Mouse (Mus musculus): ENCODE measurements around the gene Exoc4. TPM values are rescaled to one million over a fixed set of nuclear protein-coding genes. Genes with fewer than 3 reads are reported as not detected.

Gene Exoc4
- polyA plus RNA-seq, 1 experiment from 2014 or later, result 25.3 TPM

DNA sequence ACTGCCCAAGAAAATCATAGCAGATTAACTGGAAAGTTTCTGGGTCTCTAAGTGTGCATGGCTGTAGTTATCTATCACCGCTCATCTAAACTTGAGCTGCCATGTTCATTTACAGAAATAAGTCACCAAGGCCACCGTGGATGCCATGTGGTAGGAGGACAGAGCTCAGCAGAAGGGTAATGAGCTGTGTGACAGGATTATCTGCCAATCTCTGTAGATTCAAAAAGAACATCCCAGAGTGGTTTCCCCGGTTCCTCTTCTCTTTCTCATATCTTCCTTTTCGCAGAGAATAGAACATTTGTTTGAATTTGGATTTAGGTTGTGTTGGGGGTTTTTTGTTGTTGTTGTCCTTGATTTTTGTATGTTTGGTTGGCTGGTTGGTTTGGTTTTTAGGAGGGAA, 676.0 kb downstream of the Exoc4 start:
- no peak for ATAC-seq (ENCODE audit: low read depth)
- no peak overlapping the region for H3K4me3 ChIP-seq (ENCODE audit: low read depth, low read length)
- no peak for DNase-seq (ENCODE audit: low spot score)
- no peaks in the 10 kb centered on the region for H3K4me1 ChIP-seq (ENCODE audit: control insufficient read depth, insufficient read depth, low read length)
- no peak overlapping the region for H3K27ac ChIP-seq (replicated peaks; ENCODE audit: low read depth, low read length)
- no peak overlapping the region for H3K9ac ChIP-seq (ENCODE audit: low read depth, low read length)
- H3K9me3 ChIP-seq (ENCODE audit: control insufficient read depth, low read length), result no peaks in the 10 kb centered on the region
- H3K4me2 ChIP-seq (ENCODE audit: low read depth, low read length), result no peak overlapping the region
- no peaks in the 10 kb centered on the region for H3K27me3 ChIP-seq (replicated peaks; ENCODE audit: control insufficient read depth, insufficient read depth, low read length)
- whole genome bisulfite sequencing, result 83% methylated on average over 4 of the region's 4 CpGs
- 0 out of 2 replicates have a peak, but pooled peaks cover 8% of the 10 kb centered on the region for H3K36me3 ChIP-seq (ENCODE audit: control insufficient read depth, insufficient read depth, low read length)

GRCm38 (mm10) chr6:33929342-33930086, 680.6 kb downstream of the Exoc4 start:
- Histone ChIP-seq H3K4me2 (ENCODE audit: low read depth, low read length) (no peak overlapping the region), H3K27ac (replicated peaks; ENCODE audit: low read depth, low read length) (no peak overlapping the region), H3K9me3 (ENCODE audit: control insufficient read depth, low read length) (no peaks in the 10 kb centered on the region), H3K4me1 (ENCODE audit: control insufficient read depth, insufficient read depth, low read length) (no peaks in the 10 kb centered on the region), H3K36me3 (ENCODE audit: control insufficient read depth, insufficient read depth, low read length) (no peaks in the 10 kb centered on the region), H3K9ac (ENCODE audit: low read depth, low read length) (no peak overlapping the region), H3K27me3 (replicated peaks; ENCODE audit: control insufficient read depth, insufficient read depth, low read length) (no peaks in the 10 kb centered on the region), H3K4me3 (ENCODE audit: low read depth, low read length) (no peak overlapping the region)
- peak; percentile 91 for DNase-seq (ENCODE audit: low spot score)
- ATAC-seq (ENCODE audit: low read depth), result peak; percentile 92
- WGBS, result 21% methylated on average over 13 of the region's 13 CpGs

GRCm38 (mm10) chr6:33930087-33930945, 681.4 kb downstream of the Exoc4 start:
- H3K4me2 ChIP-seq (ENCODE audit: low read depth, low read length), result no peak overlapping the region

GRCm38 (mm10) chr6:33937906-33938305, 689.0 kb downstream of the Exoc4 start:
- H3K4me2 ChIP-seq (ENCODE audit: low read depth, low read length), result no peak overlapping the region
- H3K36me3 ChIP-seq (ENCODE audit: control insufficient read depth, insufficient read depth, low read length), result no peaks in the 10 kb centered on the region
- no peak overlapping the region for H3K27ac ChIP-seq (replicated peaks; ENCODE audit: low read depth, low read length)
- H3K9ac ChIP-seq (ENCODE audit: low read depth, low read length), result no peak overlapping the region
- H3K9me3 ChIP-seq (ENCODE audit: control insufficient read depth, low read length), result no peaks in the 10 kb centered on the region
- ATAC-seq (ENCODE audit: low read depth), result no peak
- H3K4me1 ChIP-seq (ENCODE audit: control insufficient read depth, insufficient read depth, low read length), result peaks cover 4% of the 10 kb centered on the region; the same call in 1 of the 2 replicates
- no peak for DNase-seq (ENCODE audit: low spot score)
- 95% methylated on average over 4 of the region's 4 CpGs for whole genome bisulfite sequencing
- H3K27me3 ChIP-seq (replicated peaks; ENCODE audit: control insufficient read depth, insufficient read depth, low read length), result no peaks in the 10 kb centered on the region
- no peak overlapping the region for H3K4me3 ChIP-seq (ENCODE audit: low read depth, low read length)

More at GRCm38 (mm10) chr6:33930087-33930945, 681.4 kb downstream of the Exoc4 start:
- DNase-seq (ENCODE audit: low spot score), result no peak
- no peak overlapping the region for H3K27ac ChIP-seq (replicated peaks; ENCODE audit: low read depth, low read length)
- no peaks in the 10 kb centered on the region for H3K9me3 ChIP-seq (ENCODE audit: control insufficient read depth, low read length)
- peaks cover 4% of the 10 kb centered on the region; the same call in 1 of the 2 replicates for H3K4me1 ChIP-seq (ENCODE audit: control insufficient read depth, insufficient read depth, low read length)
- no peak overlapping the region for H3K4me3 ChIP-seq (ENCODE audit: low read depth, low read length)
- H3K36me3 ChIP-seq (ENCODE audit: control insufficient read depth, insufficient read depth, low read length), result no peaks in the 10 kb centered on the region
- ATAC-seq (ENCODE audit: low read depth), result no peak
- H3K27me3 ChIP-seq (replicated peaks; ENCODE audit: control insufficient read depth, insufficient read depth, low read length), result no peaks in the 10 kb centered on the region
- no peak overlapping the region for H3K9ac ChIP-seq (ENCODE audit: low read depth, low read length)
- 67% methylated on average over 8 of the region's 8 CpGs for WGBS

DNA sequence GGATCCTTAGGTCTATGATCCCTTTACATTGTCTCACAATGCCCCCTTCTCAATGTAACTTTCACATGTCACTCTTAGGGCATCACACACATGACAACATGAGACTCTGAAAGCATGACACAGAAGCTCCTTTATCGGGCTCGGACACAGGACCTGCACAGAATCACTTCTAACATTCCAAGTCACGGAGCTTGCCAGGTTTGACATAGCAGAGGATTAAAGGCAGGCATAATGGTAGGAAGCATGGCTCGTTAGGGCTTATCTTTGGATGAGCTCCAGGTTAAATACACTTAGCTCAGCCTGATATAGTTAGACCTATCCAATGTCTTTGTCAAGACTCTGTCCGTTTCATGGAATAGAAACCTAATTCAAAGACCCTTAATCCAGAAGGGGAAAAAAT, 690.3 kb downstream of the Exoc4 start:
- peaks cover 4% of the 10 kb centered on the region; the same call in 1 of the 2 replicates for H3K4me1 ChIP-seq (ENCODE audit: control insufficient read depth, insufficient read depth, low read length)
- no peaks in the 10 kb centered on the region for H3K27me3 ChIP-seq (replicated peaks; ENCODE audit: control insufficient read depth, insufficient read depth, low read length)
- DNase-seq (ENCODE audit: low spot score), result peak; percentile 35
- H3K27ac ChIP-seq (replicated peaks; ENCODE audit: low read depth, low read length), result no peak overlapping the region
- H3K4me2 ChIP-seq (ENCODE audit: low read depth, low read length), result no peak overlapping the region
- no peak overlapping the region for H3K4me3 ChIP-seq (ENCODE audit: low read depth, low read length)
- no peaks in the 10 kb centered on the region for H3K9me3 ChIP-seq (ENCODE audit: control insufficient read depth, low read length)
- H3K36me3 ChIP-seq (ENCODE audit: control insufficient read depth, insufficient read depth, low read length), result no peaks in the 10 kb centered on the region
- WGBS, result 58% methylated on average over 5 of the region's 5 CpGs
- ATAC-seq (ENCODE audit: low read depth), result peak; percentile 37; the same call in 1 of the 2 replicates
- no peak overlapping the region for H3K9ac ChIP-seq (ENCODE audit: low read depth, low read length)

GRCm38 (mm10) chr6:33946911-33947489, 698.1 kb downstream of the Exoc4 start:
- Histone ChIP-seq H3K27me3 (replicated peaks; ENCODE audit: control insufficient read depth, insufficient read depth, low read length) (no peaks in the 10 kb centered on the region), H3K9ac (ENCODE audit: low read depth, low read length) (no peak overlapping the region), H3K4me1 (ENCODE audit: control insufficient read depth, insufficient read depth, low read length) (no peaks in the 10 kb centered on the region), H3K36me3 (ENCODE audit: control insufficient read depth, insufficient read depth, low read length) (no peaks in the 10 kb centered on the region), H3K4me2 (ENCODE audit: low read depth, low read length) (no peak overlapping the region), H3K9me3 (ENCODE audit: control insufficient read depth, low read length) (no peaks in the 10 kb centered on the region), H3K4me3 (ENCODE audit: low read depth, low read length) (no peak overlapping the region), H3K27ac (replicated peaks; ENCODE audit: low read depth, low read length) (no peak overlapping the region)
- DNase-seq (ENCODE audit: low spot score) (peak; percentile 57), ATAC-seq (ENCODE audit: low read depth) (0 out of 2 replicates have a peak, but pooled peaks have one; percentile 33)
- 54% methylated on average over 2 of the region's 2 CpGs for WGBS

DNA sequence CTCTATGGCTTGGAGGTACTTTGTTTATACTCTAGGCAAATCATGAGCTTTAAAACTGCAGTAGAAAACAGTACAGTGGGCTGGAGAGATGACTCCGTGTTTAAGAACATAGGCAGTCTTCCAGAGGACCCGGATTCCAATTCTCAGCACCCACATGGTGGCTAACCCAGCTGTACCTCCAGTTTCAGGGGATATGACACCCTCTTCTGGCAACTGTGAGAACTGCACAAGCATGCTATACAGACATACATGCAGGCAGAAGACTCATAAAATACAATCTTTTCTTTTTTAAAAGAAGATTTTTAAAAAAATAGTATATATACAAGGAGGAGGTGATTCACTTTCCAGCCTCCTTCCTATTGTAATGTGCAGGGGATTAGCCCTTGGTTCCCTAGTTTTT, 701.2 kb downstream of the Exoc4 start:
- Histone ChIP-seq H3K36me3 (ENCODE audit: control insufficient read depth, insufficient read depth, low read length) (no peaks in the 10 kb centered on the region), H3K27me3 (replicated peaks; ENCODE audit: control insufficient read depth, insufficient read depth, low read length) (no peaks in the 10 kb centered on the region), H3K4me2 (ENCODE audit: low read depth, low read length) (no peak overlapping the region), H3K4me3 (ENCODE audit: low read depth, low read length) (no peak overlapping the region), H3K9ac (ENCODE audit: low read depth, low read length) (no peak overlapping the region), H3K9me3 (ENCODE audit: control insufficient read depth, low read length) (no peaks in the 10 kb centered on the region), H3K4me1 (ENCODE audit: control insufficient read depth, insufficient read depth, low read length) (no peaks in the 10 kb centered on the region), H3K27ac (replicated peaks; ENCODE audit: low read depth, low read length) (no peak overlapping the region)
- DNase-seq (ENCODE audit: low spot score) (no peak), ATAC-seq (ENCODE audit: low read depth) (no peak)
- 97% methylated on average over 2 of the region's 2 CpGs for WGBS

- no peaks in the 10 kb centered on the region for H3K27me3 ChIP-seq (replicated peaks; ENCODE audit: control insufficient read depth, insufficient read depth, low read length)
- no peaks in the 10 kb centered on the region for H3K9me3 ChIP-seq (ENCODE audit: control insufficient read depth, low read length)
- no peak overlapping the region for H3K27ac ChIP-seq (replicated peaks; ENCODE audit: low read depth, low read length)
- ATAC-seq (ENCODE audit: low read depth) (no peak), DNase-seq (ENCODE audit: low spot score) (no peak)
- WGBS, result 84% methylated on average over 7 of the region's 7 CpGs
- H3K4me3 ChIP-seq (ENCODE audit: low read depth, low read length), result no peak overlapping the region
- H3K9ac ChIP-seq (ENCODE audit: low read depth, low read length), result no peak overlapping the region
- H3K36me3 ChIP-seq (ENCODE audit: control insufficient read depth, insufficient read depth, low read length), result no peaks in the 10 kb centered on the region
- no peaks in the 10 kb centered on the region for H3K4me1 ChIP-seq (ENCODE audit: control insufficient read depth, insufficient read depth, low read length)
- H3K4me2 ChIP-seq (ENCODE audit: low read depth, low read length), result no peak overlapping the region
These were observed 706.6 kb downstream of the Exoc4 start for GRCm38 (mm10) chr6:33955469-33955868.
